Mouse (Mus musculus) testis, adult 2 months (tissue): Measurements from ENCODE around the gene Tmem95.

Experiments
- CTCF ChIP-seq: fragments of 200-500 bp; IDR thresholded peaks from 2 replicates; pipeline ENCODE4 v1.5.1; 2012; ENCODE audit warnings: low read depth, mild to moderate bottlenecking, inconsistent platforms, low read length, moderate library complexity; ENCODE audit not compliant: control insufficient read depth, insufficient read depth, insufficient replicate concordance
- POLR2A ChIP-seq: fragments of 200-500 bp; IDR thresholded peaks from 2 replicates; pipeline ENCODE4 v1.6.1; 2012; ENCODE audit warnings: low read depth, mild to moderate bottlenecking, inconsistent platforms, low read length, moderate library complexity; ENCODE audit not compliant: control insufficient read depth

- TF ChIP-seq POLR2A (no peak), CTCF (no peak)
These were observed 27.1 kb downstream of the Tmem95 start for GRCm38 (mm10) chr11:69850754-69851153.
